Mouse (Mus musculus) olfactory bulb, adult 2 months (tissue): ENCODE results near the gene Gm45837. TPM values are rescaled to one million over a fixed set of nuclear protein-coding genes. Genes with fewer than 3 reads are reported as not detected.

Experiments
- H3K27ac ChIP-seq: fragments of 200-500 bp; 2 replicates; pipeline ENCODE4 v1.5.1; 2012; ENCODE audit warnings: low read depth, low read length; ENCODE audit not compliant: insufficient read depth
- H3K4me1 ChIP-seq: fragments of 200-500 bp; 2 replicates; pipeline ENCODE4 v1.6.1; 2012; ENCODE audit warnings: low read length; ENCODE audit not compliant: control insufficient read depth, insufficient read depth
- H3K4me3 ChIP-seq: fragments of 200-500 bp; 2 replicates; pipeline ENCODE4 v1.5.1; 2012; ENCODE audit warnings: mild to moderate bottlenecking, low read depth, low read length, moderate library complexity; ENCODE audit not compliant: insufficient read depth
- CTCF ChIP-seq: fragments of 200-500 bp; IDR thresholded peaks from 2 replicates; pipeline ENCODE4 v1.5.1; 2012; ENCODE audit warnings: low read depth, mild to moderate bottlenecking, low read length, moderate library complexity; ENCODE audit not compliant: insufficient read depth
- POLR2A ChIP-seq: fragments of 200-500 bp; IDR thresholded peaks from 2 replicates; pipeline ENCODE4 v1.6.1; 2012; ENCODE audit warnings: mild to moderate bottlenecking, low read depth, low read length, moderate library complexity; ENCODE audit not compliant: insufficient read depth
- WGBS: fragments of 180-500 bp; shearing (Covaris S2); methylation state at CpG from one replicate; pipeline ENCODE4 v1.1.7; 2018; 5-methylcytosine and 5-hydroxymethylcytosine counted together
- polyA plus RNA-seq: library from polyadenylated mRNA; stranded (reverse); fragments of >200 nt; gene quantifications from 2 replicates; pipeline ENCODE4 v1.2.4, GENCODE M21; 2012; ENCODE audit warnings: low replicate concordance; ENCODE audit not compliant: missing spikeins, insufficient read depth, insufficient read length

The Gm45837 gene
- polyA plus RNA-seq, 1 experiment: not detected

- H3K4me1 ChIP-seq: peaks cover 72% of the 10 kb centered on the region
- WGBS: 67% methylated on average over 4 of the region's 4 CpGs
- H3K27ac ChIP-seq: no peak overlapping the region; the same call in 1 of the 2 replicates
- H3K4me3 ChIP-seq: no peak overlapping the region
- TF ChIP-seq POLR2A: no peak
- TF ChIP-seq CTCF: no peak
Observed at GRCm38 (mm10) chr7:101476493-101476892, 65.8 kb downstream of the Gm45837 start.

- H3K4me3 ChIP-seq: no peak overlapping the region
- TF ChIP-seq CTCF: no peak
- no peak for TF ChIP-seq POLR2A
- H3K4me1 ChIP-seq: peaks cover 71% of the 10 kb centered on the region
- no peak overlapping the region for H3K27ac ChIP-seq
- WGBS: 66% methylated on average over 5 of the region's 5 CpGs
Observed at GRCm38 (mm10) chr7:101477200-101477599, 66.5 kb downstream of the Gm45837 start.

- 42% methylated on average over 5 of the region's 5 CpGs for WGBS
- peaks cover 71% of the 10 kb centered on the region for H3K4me1 ChIP-seq
Observed at GRCm38 (mm10) chr7:101478099-101478498, 67.4 kb downstream of the Gm45837 start.

GRCm38 (mm10) chr7:101479841-101480240 is 69.2 kb downstream of the Gm45837 start:
- WGBS: 50% methylated on average over 4 of the region's 4 CpGs
- Histone ChIP-seq H3K4me3 (no peak overlapping the region), H3K4me1 (peaks cover 75% of the 10 kb centered on the region), H3K27ac (peak overlapping the region; percentile 34)
- no peak for TF ChIP-seq CTCF
- no peak for TF ChIP-seq POLR2A

More at GRCm38 (mm10) chr7:101478099-101478498, 67.4 kb downstream of the Gm45837 start:
- no peak for TF ChIP-seq POLR2A
- no peak for TF ChIP-seq CTCF
- no peak overlapping the region for H3K4me3 ChIP-seq
- 0 out of 2 replicates have a peak overlapping the region, but pooled peaks have one; percentile 5 for H3K27ac ChIP-seq

- no peak overlapping the region for H3K4me3 ChIP-seq
- peaks cover 67% of the 10 kb centered on the region for H3K4me1 ChIP-seq
- H3K27ac ChIP-seq: peak overlapping the region; percentile 96; the same call in 1 of the 2 replicates
- TF ChIP-seq POLR2A (no peak), CTCF (no peak)
- WGBS: 55% methylated on average over 6 of the region's 6 CpGs
Observed at GRCm38 (mm10) chr7:101480671-101481070, 70.0 kb downstream of the Gm45837 start.

- H3K4me3 ChIP-seq: no peak overlapping the region
- 28% methylated on average over 8 of the region's 8 CpGs for WGBS
Observed at GRCm38 (mm10) chr7:101481872-101482498, 71.3 kb downstream of the Gm45837 start.

GRCm38 (mm10) chr7:101482499-101483081 is 71.9 kb downstream of the Gm45837 start:
- Histone ChIP-seq H3K4me3 (no peak overlapping the region), H3K27ac (peak overlapping the region; percentile 96), H3K4me1 (peaks cover 63% of the 10 kb centered on the region)
- TF ChIP-seq POLR2A: no peak
- WGBS: 23% methylated on average over 9 of the region's 9 CpGs

More at GRCm38 (mm10) chr7:101481872-101482498, 71.3 kb downstream of the Gm45837 start:
- H3K4me1 ChIP-seq: peaks cover 61% of the 10 kb centered on the region
- H3K27ac ChIP-seq: peak overlapping the region; percentile 96
- TF ChIP-seq POLR2A: no peak

- Histone ChIP-seq H3K27ac (peak overlapping the region; percentile 96), H3K4me1 (peaks cover 66% of the 10 kb centered on the region), H3K4me3 (no peak overlapping the region)
- WGBS: 47% methylated on average over 9 of the region's 9 CpGs
- TF ChIP-seq CTCF (no peak), POLR2A (no peak)
Observed at GRCm38 (mm10) chr7:101483498-101484115, 72.9 kb downstream of the Gm45837 start.

GRCm38 (mm10) chr7:101487102-101487501 is 76.4 kb downstream of the Gm45837 start:
- H3K27ac ChIP-seq: no peak overlapping the region
- TF ChIP-seq CTCF: no peak
- TF ChIP-seq POLR2A: no peak
- 88% methylated on average over 5 of the region's 5 CpGs for WGBS
- H3K4me3 ChIP-seq: no peak overlapping the region
- H3K4me1 ChIP-seq: peaks cover 50% of the 10 kb centered on the region
